In genomic region chr9:54821442-54822100, GRCm38 (mm10) we compare ENCODE assay signal across 8 mouse cellular contexts. TPM values are rescaled to one million over a fixed set of nuclear protein-coding genes. Genes with fewer than 3 reads are reported as not detected.
DNase-seq lines count a peak whose midpoint lies in the region; ATAC-seq lines count a peak whose summit lies in the region.

No protein-coding gene starts in this region.

- H3K27me3 ChIP-seq in liver, embryonic 11.5 days (replicated peaks; ENCODE audit: control insufficient read depth, insufficient read depth, low read length), result peaks cover 5% of the 10 kb centered on the region; the same call in 1 of the 2 replicates
- no peaks in the 10 kb centered on the region for H3K27me3 ChIP-seq in neural tube, embryonic 14.5 days (ENCODE audit: control insufficient read depth, insufficient read depth, low read length)

- H3K4me1 ChIP-seq in liver, embryonic 11.5 days (replicated peaks; ENCODE audit: control insufficient read depth, insufficient read depth, low read length), result no peaks in the 10 kb centered on the region
- no peaks in the 10 kb centered on the region for H3K4me1 ChIP-seq in neural tube, embryonic 14.5 days (ENCODE audit: control insufficient read depth, insufficient read depth, low read length)

- intact Hi-C loops in gastrocnemius, postnatal 14 days (cut with DNase I; ENCODE audit: low total_unique reads), result loop anchor here (2.0 kb wide), 1 partner anchor 83 kb away; no protein-coding TSS in a partner anchor

- no peak overlapping the region for H3K4me3 ChIP-seq in liver, embryonic 11.5 days (ENCODE audit: low read depth, low read length)
- H3K4me3 ChIP-seq in neural tube, embryonic 14.5 days (ENCODE audit: low read depth, low read length), result no peak overlapping the region

- H3K27ac ChIP-seq in liver, embryonic 11.5 days (ENCODE audit: low read depth, low read length), result no peak overlapping the region
- no peak overlapping the region for H3K27ac ChIP-seq in neural tube, embryonic 14.5 days (ENCODE audit: low read depth, low read length)

- 62% methylated on average over 5 of the region's 5 CpGs for WGBS in liver, embryonic 11.5 days
- WGBS in neural tube, embryonic 14.5 days, result 52% methylated on average over 5 of the region's 5 CpGs

- ATAC-seq in liver, embryonic 11.5 days (replicated peaks; ENCODE audit: low FRiP score), result 0 out of 2 replicates have a peak, but pooled peaks have one; percentile 53
- peak; percentile 82; the same call in 1 of the 2 replicates for ATAC-seq in neural tube, embryonic 14.5 days (ENCODE audit: low read depth)

- no peak overlapping the region for H3K9ac ChIP-seq in liver, embryonic 11.5 days (ENCODE audit: low read depth, low read length)
- H3K9ac ChIP-seq in neural tube, embryonic 14.5 days (replicated peaks; ENCODE audit: low read depth, low read length), result no peak overlapping the region

- H3K36me3 ChIP-seq in liver, embryonic 11.5 days (ENCODE audit: control insufficient read depth, insufficient read depth, low read length), result no peaks in the 10 kb centered on the region
- no peaks in the 10 kb centered on the region for H3K36me3 ChIP-seq in neural tube, embryonic 14.5 days (ENCODE audit: control insufficient read depth, insufficient read depth, low read length)

- H3K9me3 ChIP-seq in liver, embryonic 11.5 days (ENCODE audit: control insufficient read depth, low read length), result no peaks in the 10 kb centered on the region
- no peaks in the 10 kb centered on the region for H3K9me3 ChIP-seq in neural tube, embryonic 14.5 days (ENCODE audit: control insufficient read depth, low read length)

- DNase-seq in ovary, postnatal 36 days (ENCODE audit: low spot score), result peak; percentile 14
- no peak for DNase-seq in ovary, postnatal 10 days (ENCODE audit: low spot score)
- peak; percentile 35 for DNase-seq in c-Kit-positive CD71-negative TER-119-negative erythroid progenitor cells, embryonic 14.5 days (ENCODE audit: low read depth)
- DNase-seq in gastrocnemius, postnatal 14 days, result peak; percentile 35
- DNase-seq in kidney, postnatal 10 days, result peak; percentile 62
- no peak for DNase-seq in liver, embryonic 11.5 days (ENCODE audit: low spot score)
- DNase-seq in urinary bladder, adult 18-20 months (ENCODE audit: low spot score in 2 of 2), result no peak

- H3K4me2 ChIP-seq in liver, embryonic 11.5 days, result no peak overlapping the region
- H3K4me2 ChIP-seq in neural tube, embryonic 14.5 days (ENCODE audit: low read depth, low read length), result no peak overlapping the region

RNA-seq across cellular contexts. Expression of gene Ireb2, which starts 42.0 kb away (rescaled TPM):
- 10 to 100 TPM; 25.7 to 27.5 TPM for total RNA-seq in gastrocnemius, postnatal 14 days (2021)
- polyA plus RNA-seq in liver, embryonic 11.5 days (2014; fragmentation: Nextera tagmentation; extraction: Ambion mirVana), result 31.3 TPM in 2 replicates
- polyA plus RNA-seq in neural tube, embryonic 14.5 days (2014; fragmentation: Nextera tagmentation; extraction: Ambion mirVana), result 51.1 and 64.0 TPM in 2 replicates

RNA-seq across cellular contexts. Expression of gene Crabp1, which starts 57.0 kb away (rescaled TPM):
- 1 to 10 TPM; 1.4 to 1.7 TPM for total RNA-seq in gastrocnemius, postnatal 14 days (2021)
- 37.0 and 40.0 TPM in 2 replicates for polyA plus RNA-seq in liver, embryonic 11.5 days (2014; fragmentation: Nextera tagmentation; extraction: Ambion mirVana)
- polyA plus RNA-seq in neural tube, embryonic 14.5 days (2014; fragmentation: Nextera tagmentation; extraction: Ambion mirVana), result 589 and 733 TPM in 2 replicates

Comparison
In these comparisons a context has a peak if more than half of its experiments do, and no peak if none do; other contexts are left out.
1. DNase-seq: peak in ovary, postnatal 36 days (single experiment), c-Kit-positive CD71-negative TER-119-negative erythroid progenitor cells, embryonic 14.5 days (single experiment), gastrocnemius, postnatal 14 days (single experiment) and kidney, postnatal 10 days (single experiment); none in ovary, postnatal 10 days (single experiment), liver, embryonic 11.5 days (single experiment) and urinary bladder, adult 18-20 months (0 of 2).
2. RNA of gene Crabp1, which starts 57.0 kb away (polyA plus RNA-seq): 589 to 733 TPM in neural tube, embryonic 14.5 days; 37.0 to 40.0 TPM in liver, embryonic 11.5 days; every median in the first group is over 10 times any median in the second.